Mouse (Mus musculus) testis, adult 2 months (tissue): ENCODE measurements around the gene Slit1.

Experiments used
- CTCF ChIP-seq: fragments of 200-500 bp; IDR thresholded peaks from 2 replicates; pipeline ENCODE4 v1.5.1; 2012; ENCODE audit warnings: low read depth, mild to moderate bottlenecking, inconsistent platforms, low read length, moderate library complexity; ENCODE audit not compliant: control insufficient read depth, insufficient read depth, insufficient replicate concordance
- POLR2A ChIP-seq: fragments of 200-500 bp; IDR thresholded peaks from 2 replicates; pipeline ENCODE4 v1.6.1; 2012; ENCODE audit warnings: low read depth, mild to moderate bottlenecking, inconsistent platforms, low read length, moderate library complexity; ENCODE audit not compliant: control insufficient read depth

DNA sequence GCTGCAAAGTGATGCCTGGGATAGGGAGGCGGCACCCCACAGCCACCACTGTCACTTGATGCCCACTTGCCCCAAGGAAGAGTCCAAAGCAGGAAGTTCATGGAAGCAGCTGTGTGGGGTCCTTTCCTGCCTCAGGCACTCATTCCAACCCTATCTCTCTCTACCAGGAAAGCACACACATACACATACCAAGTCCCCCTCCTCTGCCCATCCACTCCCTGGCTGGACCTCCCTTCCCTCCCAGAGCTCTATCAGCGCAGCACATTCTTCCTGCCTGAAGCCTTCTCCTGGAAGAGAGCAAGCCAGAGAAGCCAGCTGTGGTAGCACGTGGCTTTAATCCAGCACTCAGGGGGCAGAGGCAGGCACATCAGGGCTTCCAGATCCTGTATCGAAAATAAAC is 65.9 kb downstream of the Slit1 start:
- TF ChIP-seq POLR2A (no peak), CTCF (no peak)
